Mouse (Mus musculus) testis, adult 2 months (tissue): ENCODE measurements around the gene Arpc1b.

Experiments used
- CTCF ChIP-seq: fragments of 200-500 bp; IDR thresholded peaks from 2 replicates; pipeline ENCODE4 v1.5.1; 2012; ENCODE audit warnings: low read depth, mild to moderate bottlenecking, inconsistent platforms, low read length, moderate library complexity; ENCODE audit not compliant: control insufficient read depth, insufficient read depth, insufficient replicate concordance
- POLR2A ChIP-seq: fragments of 200-500 bp; IDR thresholded peaks from 2 replicates; pipeline ENCODE4 v1.6.1; 2012; ENCODE audit warnings: low read depth, mild to moderate bottlenecking, inconsistent platforms, low read length, moderate library complexity; ENCODE audit not compliant: control insufficient read depth

DNA sequence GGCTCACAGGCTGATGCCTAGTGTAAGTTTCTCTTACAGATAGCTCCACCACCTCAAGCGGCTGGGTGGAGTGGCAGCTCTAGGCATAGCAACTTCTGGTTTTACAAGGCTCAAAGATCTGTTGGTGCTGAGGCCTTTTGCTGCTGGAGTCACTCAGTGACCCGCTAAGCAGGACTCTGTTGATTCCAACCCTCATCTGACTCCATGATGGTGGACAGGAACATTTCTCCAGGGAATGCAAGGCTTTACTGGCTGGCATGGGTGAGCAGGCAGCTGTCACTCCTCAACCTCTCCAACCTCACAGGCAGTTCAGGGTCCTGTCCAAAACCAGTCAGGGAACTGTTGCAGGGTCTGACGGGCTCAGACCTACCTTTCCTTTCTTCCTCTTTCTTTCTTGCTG, 17.0 kb downstream of the Arpc1b start:
- TF ChIP-seq CTCF (no peak), POLR2A (no peak)
